Mouse (Mus musculus): Measurements from ENCODE around the gene Lpar3.

Lpar3 gene

GRCm38 (mm10) chr3:146262536-146262935, 41.8 kb downstream of the Lpar3 start:
- no peak for DNase-seq

GRCm38 (mm10) chr3:146264146-146264545, 43.4 kb downstream of the Lpar3 start:
- DNase-seq, result no peak

DNA sequence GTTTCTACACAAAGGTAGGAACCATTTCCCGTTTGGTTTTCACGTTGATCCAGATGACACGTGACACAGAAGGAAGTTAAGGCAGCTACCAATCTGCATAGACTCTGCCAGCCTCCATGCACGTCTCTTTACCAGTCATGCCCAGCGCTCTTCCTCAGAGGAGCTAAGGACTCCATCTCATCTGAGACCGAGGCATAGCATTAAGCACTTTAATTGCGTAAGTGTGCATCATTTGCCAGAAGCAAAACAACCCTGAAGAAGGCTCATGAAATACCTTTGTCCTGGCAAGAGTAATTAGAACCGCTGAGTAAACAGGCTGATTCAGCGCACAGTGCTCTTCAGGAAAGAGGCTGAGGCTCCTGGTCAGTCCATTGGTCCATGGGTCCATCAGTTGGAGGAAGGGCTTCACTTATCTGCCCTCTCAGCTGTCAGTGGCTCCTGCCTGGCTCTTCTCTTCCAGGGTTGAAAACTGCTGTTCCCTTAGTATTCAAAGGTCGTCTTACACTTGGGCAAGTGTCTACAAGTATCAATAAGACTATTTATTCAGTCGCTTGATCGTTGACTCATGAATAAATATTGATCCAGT, 44.9 kb downstream of the Lpar3 start:
- DNase-seq, result no peak

- DNase-seq, result no peak
Observed at GRCm38 (mm10) chr3:146268024-146268801, 47.5 kb downstream of the Lpar3 start.

GRCm38 (mm10) chr3:146274503-146274902, 53.7 kb downstream of the Lpar3 start:
- no peak for DNase-seq

GRCm38 (mm10) chr3:146275360-146276025, 54.7 kb downstream of the Lpar3 start:
- no peak for DNase-seq

DNA sequence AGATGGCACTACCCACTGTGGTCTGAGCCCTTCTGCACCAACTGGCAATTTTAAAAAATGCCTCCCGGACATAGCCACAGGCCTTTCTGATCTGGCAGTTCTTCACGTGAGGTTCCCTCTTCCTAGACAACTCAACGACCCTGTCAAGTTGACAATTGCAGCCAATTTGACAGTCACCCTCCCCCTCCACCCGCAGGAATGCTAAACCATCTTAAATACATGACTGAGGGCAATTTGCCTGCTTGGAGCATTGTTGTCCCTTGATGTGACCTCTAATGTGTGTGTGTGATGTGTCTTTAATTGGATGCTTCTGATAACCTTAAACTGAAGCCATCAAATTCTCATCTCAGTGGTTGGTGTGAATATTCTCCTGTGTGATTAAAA, 55.3 kb downstream of the Lpar3 start:
- DNase-seq, result no peak

- DNase-seq, result no peak
Observed at GRCm38 (mm10) chr3:146276991-146277390, 56.2 kb downstream of the Lpar3 start.

DNA sequence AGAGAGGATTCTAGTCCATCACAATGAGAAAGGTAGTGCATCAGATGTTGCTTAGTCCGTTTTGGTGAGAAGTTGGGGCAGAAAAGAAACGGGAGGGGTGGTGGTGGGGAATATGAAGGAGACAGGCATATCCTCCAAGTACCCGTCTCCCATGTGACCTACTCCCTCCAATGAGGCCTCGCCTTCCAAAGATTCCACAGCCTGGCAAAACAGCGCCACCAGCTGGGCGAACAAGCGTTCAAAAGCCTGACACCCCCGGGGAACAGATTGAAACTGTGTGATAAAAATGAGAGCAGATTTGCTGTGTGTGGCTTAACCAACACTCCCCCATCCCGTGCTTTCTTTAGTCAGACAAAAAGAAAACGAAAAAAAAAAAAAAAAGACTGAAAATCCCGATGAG, 56.7 kb downstream of the Lpar3 start:
- peak in 1 of 2 experiments; percentile 21 for DNase-seq

DNA sequence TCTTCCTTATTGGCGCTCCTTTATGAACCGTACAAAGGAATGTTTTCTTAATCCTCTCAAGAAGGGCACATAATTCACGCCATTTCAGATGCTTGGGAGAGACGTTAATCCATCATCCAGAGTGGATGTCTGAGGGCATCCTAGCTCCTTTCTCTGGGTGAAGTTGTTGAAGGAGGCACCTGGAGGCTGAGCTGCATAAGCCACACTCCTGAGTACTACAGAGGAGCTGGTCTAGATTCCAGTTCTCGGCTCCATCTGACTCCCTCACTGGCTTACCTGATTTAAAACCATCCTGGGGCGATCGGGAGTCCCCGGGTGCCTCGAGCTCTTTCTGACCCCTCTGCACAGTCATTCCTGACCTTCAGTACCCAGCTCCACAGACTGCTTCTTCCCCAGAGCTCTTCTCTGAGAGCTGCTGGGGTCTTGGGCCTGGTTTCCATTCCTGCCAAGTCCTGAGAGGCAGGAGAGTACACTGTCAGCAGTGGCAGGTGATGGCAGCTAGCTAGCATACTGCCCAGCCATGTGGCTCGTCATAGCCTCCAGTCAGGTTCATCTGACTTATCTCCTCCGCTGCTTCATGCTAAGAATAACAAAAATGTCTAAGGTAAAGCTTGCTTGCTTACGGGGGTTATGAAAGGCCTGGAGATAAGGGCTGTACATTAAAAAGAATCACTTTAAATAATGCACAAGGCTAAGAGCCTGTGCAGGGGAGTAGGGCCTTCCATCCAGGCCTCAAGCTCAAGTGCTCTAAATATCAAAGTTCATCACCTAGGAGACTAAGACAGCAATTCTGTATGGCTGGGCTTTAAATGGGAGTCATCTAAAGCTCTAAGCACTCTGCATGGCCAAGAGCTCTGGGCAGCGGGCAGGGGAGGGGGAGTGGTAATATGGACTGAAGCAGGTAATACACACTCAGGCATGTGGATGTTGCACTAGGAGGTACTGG, 57.7 kb downstream of the Lpar3 start:
- DNase-seq, result no peak

GRCm38 (mm10) chr3:146283732-146284361, 63.1 kb downstream of the Lpar3 start:
- no peak for DNase-seq

GRCm38 (mm10) chr3:146286118-146286517, 65.4 kb downstream of the Lpar3 start:
- no peak for DNase-seq

GRCm38 (mm10) chr3:146291928-146292327, 71.2 kb downstream of the Lpar3 start:
- DNase-seq, result no peak

GRCm38 (mm10) chr3:146292515-146292914, 71.8 kb downstream of the Lpar3 start:
- no peak for DNase-seq

GRCm38 (mm10) chr3:146302451-146302850, 81.7 kb downstream of the Lpar3 start:
- DNase-seq, result no peak

GRCm38 (mm10) chr3:146303194-146303593, 82.4 kb downstream of the Lpar3 start:
- DNase-seq, result no peak

DNA sequence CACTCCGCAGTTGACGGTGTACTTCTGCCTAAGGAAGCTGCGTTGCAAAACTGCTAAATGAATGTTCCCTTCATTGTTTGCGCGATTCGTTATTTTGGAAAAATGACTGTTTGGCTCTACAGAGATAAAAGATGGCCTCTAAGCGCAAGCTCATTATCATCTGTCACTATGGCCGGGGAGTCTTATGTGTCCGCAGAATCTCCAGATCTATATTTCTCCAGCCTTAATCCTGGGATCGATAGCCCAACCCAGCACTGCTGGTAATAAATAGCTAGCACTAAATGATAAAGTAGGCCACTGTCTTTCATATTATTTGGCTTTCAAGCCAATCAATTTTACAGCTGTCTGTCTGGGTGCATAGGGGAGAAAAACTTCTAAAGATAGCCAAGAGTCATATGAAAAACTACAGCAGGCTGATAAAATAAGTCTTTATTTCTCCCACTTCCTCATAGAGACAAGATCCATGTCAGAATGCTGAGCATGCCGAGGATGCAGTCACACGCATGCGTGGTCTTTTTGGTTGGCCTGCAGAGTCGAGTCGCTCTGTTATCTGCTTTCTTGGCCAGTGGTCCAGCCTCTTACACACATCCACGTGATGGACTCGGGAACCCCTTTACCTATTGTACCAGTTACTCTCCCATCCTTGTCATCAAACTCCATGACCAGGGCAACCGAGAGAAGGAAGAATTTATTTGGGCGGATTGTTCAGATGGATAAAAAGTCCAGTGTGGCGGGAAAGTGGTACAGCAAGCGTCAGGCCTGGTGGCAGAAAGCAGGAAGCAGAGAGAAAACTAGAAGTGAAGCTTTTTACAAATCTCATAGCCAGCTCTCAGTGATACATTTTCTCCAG, 84.0 kb downstream of the Lpar3 start:
- no peak for DNase-seq

DNA sequence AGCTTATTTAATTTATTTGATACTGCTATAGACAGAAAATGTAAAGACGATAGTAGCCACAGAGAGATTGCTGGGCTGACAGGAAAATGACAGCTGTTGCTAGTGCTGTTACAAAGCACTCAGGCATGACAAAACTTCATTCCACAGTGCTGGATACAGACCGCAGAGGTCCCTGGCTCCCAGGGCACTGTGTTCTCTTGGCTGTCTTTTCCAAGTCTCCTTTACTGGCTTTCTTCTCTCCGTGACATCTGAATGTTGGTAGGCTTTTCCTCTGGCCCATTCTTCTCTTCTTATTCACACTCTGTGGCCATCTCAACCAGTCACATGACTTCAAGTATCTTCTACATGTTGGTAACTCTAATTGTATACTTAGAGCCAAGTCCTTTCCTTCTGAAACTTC, 86.6 kb downstream of the Lpar3 start:
- DNase-seq, result no peak

DNA sequence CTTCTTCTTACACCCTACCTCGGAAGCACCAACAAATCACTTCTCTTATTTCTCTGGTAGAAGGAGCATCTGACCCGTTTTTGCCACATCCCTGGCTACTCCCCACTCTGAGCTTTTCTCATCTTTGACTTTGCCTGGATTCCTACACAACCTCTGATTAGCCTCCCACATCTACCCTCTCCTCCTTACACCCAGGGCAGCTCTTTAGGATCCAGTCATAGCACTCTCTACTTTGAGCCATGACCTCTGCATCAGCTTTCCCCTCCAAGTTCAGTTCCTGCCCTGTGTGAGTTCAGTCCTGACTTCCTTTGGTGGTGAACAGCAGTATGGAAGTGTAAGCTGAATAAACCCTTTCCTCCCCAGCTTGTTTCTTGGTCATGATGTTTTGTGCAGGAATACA, 87.1 kb downstream of the Lpar3 start:
- DNase-seq, result no peak

GRCm38 (mm10) chr3:146309586-146309985, 88.8 kb downstream of the Lpar3 start:
- DNase-seq, result no peak

GRCm38 (mm10) chr3:146311121-146311538, 90.4 kb downstream of the Lpar3 start:
- DNase-seq, result no peak

Measured in thymus, postnatal 36 days (tissue).